Mouse (Mus musculus) E14TG2a.4 (cell line): Measurements from ENCODE around the gene Smg5.

Source experiments
- CTCF ChIP-seq: conservative IDR thresholded peaks from 2 replicates; pipeline ENCODE4 v1.5.1; 2014; ENCODE audit warnings: low read length
- POU5F1 ChIP-seq: IDR thresholded peaks from 2 replicates; pipeline ENCODE4 v1.6.1; 2014; ENCODE audit warnings: low read length, borderline replicate concordance

GRCm38 (mm10) chr3:88403522-88404230 lies 67.6 kb downstream of the Smg5 start:
- TF ChIP-seq CTCF: no peak
- no peak for TF ChIP-seq POU5F1
